Comparison of ENCODE assay signal across 8 mouse cellular contexts in genomic region chr8:106936478-106937051, GRCm38 (mm10). TPM values are rescaled to one million over a fixed set of nuclear protein-coding genes. Genes with fewer than 3 reads are reported as not detected.
A peak's percentile ranks its signal among the peaks of the same experiment; 100 is the strongest.
DNase-seq lines count a peak whose midpoint lies in the region; ATAC-seq and TF ChIP-seq lines count a peak whose summit lies in the region.

No protein-coding gene starts in this region.

- H3K4me2 ChIP-seq in intestine, embryonic 14.5 days (ENCODE audit: low read length): peak overlapping the region; percentile 90
- H3K4me2 ChIP-seq in limb, embryonic 14.5 days (replicated peaks; ENCODE audit: low read depth, low read length, severe bottlenecking): peak overlapping the region; percentile 81
- H3K4me2 ChIP-seq in midbrain, embryonic 14.5 days (ENCODE audit: low read length): peak overlapping the region; percentile 86

- no peak for TF ChIP-seq POLR2A in cerebellum, adult 2 months (IDR thresholded peaks at IDR 0.05; ENCODE audit: borderline replicate concordance, insufficient read depth, low read length)
- no peak for TF ChIP-seq POLR2A in limb, embryonic 14.5 days (IDR thresholded peaks at IDR 0.05; ENCODE audit: borderline replicate concordance, extremely low read depth, insufficient read depth, insufficient read length)

- no peak; the same call in 1 of the 2 replicates for ATAC-seq in intestine, embryonic 14.5 days (replicated peaks; ENCODE audit: low FRiP score, low TSS enrichment, low read depth)
- no peak for ATAC-seq in limb, embryonic 14.5 days (ENCODE audit: low FRiP score, low read depth)
- no peak for ATAC-seq in midbrain, embryonic 14.5 days (ENCODE audit: low FRiP score, low TSS enrichment)

- H3K4me1 ChIP-seq in cerebellum, adult 2 months (ENCODE audit: control insufficient read depth, insufficient read depth, low read length): peaks cover 7% of the 10 kb centered on the region; the same call in 1 of the 2 replicates
- H3K4me1 ChIP-seq in intestine, embryonic 14.5 days (replicated peaks; ENCODE audit: control insufficient read depth, insufficient read depth, low read length): peaks cover 20% of the 10 kb centered on the region
- peaks cover 25% of the 10 kb centered on the region for H3K4me1 ChIP-seq in limb, embryonic 14.5 days (ENCODE audit: control insufficient read depth, insufficient read depth, low read length)
- H3K4me1 ChIP-seq in midbrain, embryonic 14.5 days (ENCODE audit: control insufficient read depth, insufficient read depth, low read length): peaks cover 19% of the 10 kb centered on the region

- no peaks in the 10 kb centered on the region for H3K9me3 ChIP-seq in intestine, embryonic 14.5 days (ENCODE audit: control insufficient read depth, low read length)
- no peaks in the 10 kb centered on the region for H3K9me3 ChIP-seq in limb, embryonic 14.5 days (ENCODE audit: control insufficient read depth, low read length)
- no peaks in the 10 kb centered on the region for H3K9me3 ChIP-seq in midbrain, embryonic 14.5 days (ENCODE audit: control insufficient read depth, low read length)

- DNase-seq in thymus, postnatal 0 days (ENCODE audit: low spot score): peak; percentile 13
- DNase-seq in thymus, postnatal 10 days (ENCODE audit: low spot score in 2 of 2): no peak
- DNase-seq in cerebellum, adult 2 months: peak; percentile 45 to 54
- DNase-seq in forelimb bud, embryonic 11.5 days (ENCODE audit: low read depth, low spot score): peak; percentile 29
- peak; percentile 77 for DNase-seq in intestine, embryonic 14.5 days (ENCODE audit: low spot score)
- peak; percentile 57 for DNase-seq in limb, embryonic 14.5 days (ENCODE audit: low spot score)
- DNase-seq in midbrain, embryonic 14.5 days: peak; percentile 69
- peak; percentile 43 for DNase-seq in testis, postnatal 14 days (ENCODE audit: low spot score)

- no peak for TF ChIP-seq CTCF in cerebellum, adult 2 months (IDR thresholded peaks at IDR 0.05; ENCODE audit: borderline replicate concordance, insufficient read depth, low read depth, low read length)

- H3K9ac ChIP-seq in intestine, embryonic 14.5 days (ENCODE audit: low read length): peak overlapping the region; percentile 91
- peak overlapping the region; percentile 91 for H3K9ac ChIP-seq in limb, embryonic 14.5 days (ENCODE audit: low read depth, low read length, severe bottlenecking)
- peak overlapping the region; percentile 78 for H3K9ac ChIP-seq in midbrain, embryonic 14.5 days (replicated peaks; ENCODE audit: low read length)

- no peaks in the 10 kb centered on the region for H3K36me3 ChIP-seq in intestine, embryonic 14.5 days (ENCODE audit: control insufficient read depth, insufficient read depth, low read length)
- H3K36me3 ChIP-seq in limb, embryonic 14.5 days (ENCODE audit: control insufficient read depth, insufficient read depth, low read length): no peaks in the 10 kb centered on the region
- no peaks in the 10 kb centered on the region for H3K36me3 ChIP-seq in midbrain, embryonic 14.5 days (ENCODE audit: control insufficient read depth, insufficient read depth, low read length)

- no peaks in the 10 kb centered on the region for H3K27me3 ChIP-seq in cerebellum, adult 2 months (ENCODE audit: control insufficient read depth, insufficient read depth, low read length)
- H3K27me3 ChIP-seq in intestine, embryonic 14.5 days (replicated peaks; ENCODE audit: control insufficient read depth, insufficient read depth, low read length): no peaks in the 10 kb centered on the region
- no peaks in the 10 kb centered on the region for H3K27me3 ChIP-seq in limb, embryonic 14.5 days (ENCODE audit: control insufficient read depth, insufficient read depth, low read length)
- H3K27me3 ChIP-seq in midbrain, embryonic 14.5 days (ENCODE audit: control insufficient read depth, insufficient read depth, low read length): peaks cover 5% of the 10 kb centered on the region; the same call in 1 of the 2 replicates

- under 1% methylated on average over 26 of the region's 26 CpGs for WGBS in cerebellum, adult 2 months
- WGBS in intestine, embryonic 14.5 days: under 1% methylated on average over 26 of the region's 26 CpGs
- WGBS in limb, embryonic 14.5 days: under 1% methylated on average over 24 of the region's 26 CpGs
- under 1% methylated on average over 26 of the region's 26 CpGs for WGBS in midbrain, embryonic 14.5 days

- H3K27ac ChIP-seq in cerebellum, adult 2 months (ENCODE audit: insufficient read depth, low read length): no peak overlapping the region
- peak overlapping the region; percentile 87 for H3K27ac ChIP-seq in intestine, embryonic 14.5 days (ENCODE audit: low read depth)
- peak overlapping the region; percentile 86 for H3K27ac ChIP-seq in limb, embryonic 14.5 days (replicated peaks; ENCODE audit: low read depth, low read length)
- H3K27ac ChIP-seq in midbrain, embryonic 14.5 days (replicated peaks; ENCODE audit: low read depth, low read length): peak overlapping the region; percentile 90; the same call in 1 of the 2 replicates

- peak overlapping the region; percentile 83 for H3K4me3 ChIP-seq in cerebellum, adult 2 months (replicated peaks; ENCODE audit: insufficient read depth, low read depth, low read length)
- H3K4me3 ChIP-seq in intestine, embryonic 14.5 days (ENCODE audit: low read depth, low read length): peak overlapping the region; percentile 55
- H3K4me3 ChIP-seq in limb, embryonic 14.5 days (replicated peaks; ENCODE audit: low read length): peak overlapping the region; percentile 90
- H3K4me3 ChIP-seq in midbrain, embryonic 14.5 days (replicated peaks; ENCODE audit: low read depth, low read length): peak overlapping the region; percentile 80

RNA-seq across cellular contexts. Expression of gene Sntb2, which starts 1.0 kb away (rescaled TPM):
- polyA plus RNA-seq in thymus, postnatal 0 days (2015; fragmentation: Nextera tagmentation; extraction: Ambion mirVana): 5.9 and 10.0 TPM in 2 replicates
- 5.5 and 5.8 TPM in 2 replicates for polyA plus RNA-seq in cerebellum, adult 2 months (2012; rRNA removed)
- 15.1 TPM in 2 replicates for polyA plus RNA-seq in intestine, embryonic 14.5 days (2014; fragmentation: Nextera tagmentation; extraction: Ambion mirVana)
- 13.9 and 15.4 TPM in 2 replicates for polyA plus RNA-seq in limb, embryonic 14.5 days (2012; rRNA removed)
- 20.4 and 20.7 TPM in 2 replicates for polyA plus RNA-seq in limb, embryonic 14.5 days (2014; fragmentation: Nextera tagmentation; extraction: Ambion mirVana)
- polyA plus RNA-seq in midbrain, embryonic 14.5 days (2014; fragmentation: Nextera tagmentation; extraction: Ambion mirVana): 3.5 and 3.9 TPM in 2 replicates

RNA-seq across cellular contexts. Expression of gene Utp4, which starts 43.1 kb away (rescaled TPM):
- 69.4 and 70.7 TPM in 2 replicates for polyA plus RNA-seq in thymus, postnatal 0 days (2015; fragmentation: Nextera tagmentation; extraction: Ambion mirVana)
- 24.7 and 26.3 TPM in 2 replicates for polyA plus RNA-seq in cerebellum, adult 2 months (2012; rRNA removed)
- 79.6 and 85.4 TPM in 2 replicates for polyA plus RNA-seq in intestine, embryonic 14.5 days (2014; fragmentation: Nextera tagmentation; extraction: Ambion mirVana)
- 50.7 and 53.3 TPM in 2 replicates for polyA plus RNA-seq in limb, embryonic 14.5 days (2012; rRNA removed)
- polyA plus RNA-seq in limb, embryonic 14.5 days (2014; fragmentation: Nextera tagmentation; extraction: Ambion mirVana): 61.9 and 64.0 TPM in 2 replicates
- 39.8 and 44.8 TPM in 2 replicates for polyA plus RNA-seq in midbrain, embryonic 14.5 days (2014; fragmentation: Nextera tagmentation; extraction: Ambion mirVana)

Comparison
In these comparisons a context has a peak if more than half of its experiments do, and no peak if none do; other contexts are left out.
1. DNase-seq: peak in thymus, postnatal 0 days (single experiment), cerebellum, adult 2 months (2 of 2), forelimb bud, embryonic 11.5 days (single experiment), intestine, embryonic 14.5 days (single experiment), limb, embryonic 14.5 days (single experiment), midbrain, embryonic 14.5 days (single experiment) and testis, postnatal 14 days (single experiment); none in thymus, postnatal 10 days (0 of 2).
2. Peak in every context shown above with its lines, with median percentiles within 50 percentile points of each other: H3K4me3 ChIP-seq, H3K4me2 ChIP-seq and H3K9ac ChIP-seq.